8 mouse cellular contexts compared by ENCODE assay signal in genomic region chr13:104031821-104032331, GRCm38 (mm10).
DNase-seq lines count a peak whose midpoint lies in the region; ATAC-seq and TF ChIP-seq lines count a peak whose summit lies in the region.

No protein-coding gene starts in this region.

- no peak for TF ChIP-seq EP300 in heart, adult 2 months (IDR thresholded peaks at IDR 0.05; ENCODE audit: insufficient read depth, low read depth, low read length)
- no peak for TF ChIP-seq EP300 in liver, postnatal 0 days (IDR thresholded peaks at IDR 0.05; ENCODE audit: low read depth)

- TF ChIP-seq CTCF in left cerebral cortex, adult 2 months (IDR thresholded peaks at IDR 0.05), result no peak
- TF ChIP-seq CTCF in heart, adult 2 months (IDR thresholded peaks at IDR 0.05), result no peak
- no peak for TF ChIP-seq CTCF in liver, postnatal 0 days (IDR thresholded peaks at IDR 0.05; ENCODE audit: low read depth)

- TF ChIP-seq POLR2A in heart, adult 2 months (IDR thresholded peaks at IDR 0.05; ENCODE audit: insufficient read depth, low read depth, low read length), result no peak

- no peak overlapping the region for H3K4me2 ChIP-seq in neural tube, embryonic 14.5 days (ENCODE audit: low read depth, low read length)
- H3K4me2 ChIP-seq in liver, postnatal 0 days (ENCODE audit: low read depth, low read length), result no peak overlapping the region

- DNase-seq in left cerebral cortex, adult 2 months (ENCODE audit: extremely low spot score in 1 of 2, low spot score in 2 of 2), result peak in 1 of 2 experiments; percentile 31
- no peak for DNase-seq in left cerebral cortex, adult 18-20 months (ENCODE audit: low spot score in 2 of 2)
- DNase-seq in heart, adult 2 months, result peak; percentile 35 to 42
- peak; percentile 57 for DNase-seq in left cerebral cortex, postnatal 4 days
- DNase-seq in liver, postnatal 0 days, result no peak
- DNase-seq in thymus, postnatal 10 days (ENCODE audit: low spot score in 2 of 2), result no peak
- DNase-seq in retina, embryonic 14.5 days (ENCODE audit: low spot score), result no peak

- intact Hi-C loops in left cerebral cortex, adult 2 months (cut with DNase I), result loop anchor here (10.0 kb wide), 1 partner anchor 107 kb away; the partner anchor contains the start of gene Erbin
- intact Hi-C loops in heart, adult 2 months (cut with DNase I), result no loop called here
- intact Hi-C loops in left cerebral cortex, postnatal 4 days (cut with DNase I), result no loop called here

- H3K9me3 ChIP-seq in neural tube, embryonic 14.5 days (ENCODE audit: control insufficient read depth, low read length), result no peaks in the 10 kb centered on the region
- no peaks in the 10 kb centered on the region for H3K9me3 ChIP-seq in liver, postnatal 0 days (ENCODE audit: low read length)

- H3K27ac ChIP-seq in left cerebral cortex, adult 2 months, result peak overlapping the region; percentile 50
- H3K27ac ChIP-seq in heart, adult 2 months, result no peak overlapping the region
- H3K27ac ChIP-seq in neural tube, embryonic 14.5 days (ENCODE audit: low read depth, low read length), result no peak overlapping the region
- no peak overlapping the region for H3K27ac ChIP-seq in liver, postnatal 0 days (ENCODE audit: low read depth)

- H3K4me3 ChIP-seq in left cerebral cortex, adult 2 months, result no peak overlapping the region
- no peak overlapping the region for H3K4me3 ChIP-seq in heart, adult 2 months
- no peak overlapping the region for H3K4me3 ChIP-seq in neural tube, embryonic 14.5 days (ENCODE audit: low read depth, low read length)
- no peak overlapping the region for H3K4me3 ChIP-seq in liver, postnatal 0 days (ENCODE audit: low read depth, low read length)

- H3K27me3 ChIP-seq in heart, adult 2 months (ENCODE audit: control insufficient read depth, insufficient read depth, low read length), result no peaks in the 10 kb centered on the region
- H3K27me3 ChIP-seq in neural tube, embryonic 14.5 days (ENCODE audit: control insufficient read depth, insufficient read depth, low read length), result no peaks in the 10 kb centered on the region
- no peaks in the 10 kb centered on the region for H3K27me3 ChIP-seq in liver, postnatal 0 days (ENCODE audit: insufficient read depth, low read length)

- no peaks in the 10 kb centered on the region for H3K79me2 ChIP-seq in heart, adult 2 months (replicated peaks; ENCODE audit: control insufficient read depth, insufficient read depth, low read length)

- ATAC-seq in neural tube, embryonic 14.5 days (ENCODE audit: low read depth), result peak; percentile 32; the same call in 1 of the 2 replicates
- no peak for ATAC-seq in liver, postnatal 0 days

- H3K36me3 ChIP-seq in heart, adult 2 months (ENCODE audit: control insufficient read depth, insufficient read depth, low read length), result no peaks in the 10 kb centered on the region; the same call in 1 of the 2 replicates
- H3K36me3 ChIP-seq in neural tube, embryonic 14.5 days (ENCODE audit: control insufficient read depth, insufficient read depth, low read length), result no peaks in the 10 kb centered on the region
- 0 out of 2 replicates have a peak, but pooled peaks cover 2% of the 10 kb centered on the region for H3K36me3 ChIP-seq in liver, postnatal 0 days (replicated peaks; ENCODE audit: insufficient read depth, low read length)

- H3K9ac ChIP-seq in heart, adult 2 months (ENCODE audit: low read depth, low read length), result no peak overlapping the region
- no peak overlapping the region for H3K9ac ChIP-seq in neural tube, embryonic 14.5 days (replicated peaks; ENCODE audit: low read depth, low read length)
- no peak overlapping the region for H3K9ac ChIP-seq in liver, postnatal 0 days (replicated peaks)

- H3K4me1 ChIP-seq in heart, adult 2 months (ENCODE audit: control insufficient read depth, insufficient read depth, low read length), result peaks cover 5% of the 10 kb centered on the region
- no peaks in the 10 kb centered on the region; the same call in 1 of the 2 replicates for H3K4me1 ChIP-seq in neural tube, embryonic 14.5 days (ENCODE audit: control insufficient read depth, insufficient read depth, low read length)
- H3K4me1 ChIP-seq in liver, postnatal 0 days (ENCODE audit: insufficient read depth), result peaks cover 27% of the 10 kb centered on the region

- WGBS in heart, adult 2 months, result 55% methylated on average over 12 of the region's 12 CpGs
- WGBS in neural tube, embryonic 14.5 days, result 55% methylated on average over 12 of the region's 12 CpGs
- 72% methylated on average over 12 of the region's 12 CpGs for WGBS in liver, postnatal 0 days (ENCODE audit: insufficient replicate concordance)

Comparison
In these comparisons a context has a peak if more than half of its experiments do, and no peak if none do; other contexts are left out.
1. DNase-seq: peak in heart, adult 2 months (2 of 2) and left cerebral cortex, postnatal 4 days (single experiment); none in left cerebral cortex, adult 18-20 months (0 of 2), liver, postnatal 0 days (single experiment), thymus, postnatal 10 days (0 of 2) and retina, embryonic 14.5 days (single experiment).